Mouse (Mus musculus): Measurements from ENCODE around the gene Atp9a.

- no peak for TF ChIP-seq CTCF (IDR thresholded peaks at IDR 0.05)
- TF ChIP-seq EP300 (IDR thresholded peaks at IDR 0.05), result no peak
These were observed 35.3 kb upstream of the Atp9a start for GRCm38 (mm10) chr2:168777481-168777880.
